Mouse (Mus musculus) intestine, postnatal 0 days (tissue): ENCODE results near the gene Gm14214. TPM values are rescaled to one million over a fixed set of nuclear protein-coding genes. Genes with fewer than 3 reads are reported as not detected.

Source experiments
- ATAC-seq: fragments of 200-750 bp; cut with Nextera tagmentation; 2 replicates; pipeline ENCODE4 v1.8.0; 2017; ENCODE audit warnings: mild to moderate bottlenecking, moderate TSS enrichment, moderate library complexity
- H3K27ac ChIP-seq: fragments of 300-500 bp; sonication (generic); 2 replicates; pipeline ENCODE4 v1.5.1; 2014; ENCODE audit warnings: mild to moderate bottlenecking, low read depth, low read length, moderate library complexity
- H3K27me3 ChIP-seq: fragments of 300-500 bp; sonication (generic); replicated peaks from 2 replicates; pipeline ENCODE4 v1.6.1; 2014; ENCODE audit warnings: low read length, mixed read lengths; ENCODE audit not compliant: control insufficient read depth, insufficient read depth
- H3K36me3 ChIP-seq: fragments of 300-500 bp; sonication (generic); 2 replicates; pipeline ENCODE4 v1.6.1; 2014; ENCODE audit warnings: mild to moderate bottlenecking, moderate library complexity; ENCODE audit not compliant: control insufficient read depth, insufficient read depth
- H3K4me1 ChIP-seq: fragments of 300-500 bp; sonication (generic); replicated peaks from 2 replicates; pipeline ENCODE4 v1.6.1; 2014; ENCODE audit warnings: antibody characterized with exemption, low read length, mixed read lengths; ENCODE audit not compliant: control insufficient read depth, insufficient read depth
- H3K4me2 ChIP-seq: fragments of 300-500 bp; sonication (generic); replicated peaks from 2 replicates; pipeline ENCODE4 v1.6.1; 2014; ENCODE audit warnings: low read depth, mild to moderate bottlenecking, moderate library complexity
- H3K4me3 ChIP-seq: fragments of 300-500 bp; sonication (generic); 2 replicates; pipeline ENCODE4 v1.5.1; 2014; ENCODE audit warnings: low read depth, low read length
- H3K9ac ChIP-seq: fragments of 300-500 bp; sonication (generic); 2 replicates; pipeline ENCODE4 v1.6.1; 2014; ENCODE audit warnings: mild to moderate bottlenecking, low read depth, low read length
- H3K9me3 ChIP-seq: fragments of 300-500 bp; sonication (generic); 2 replicates; pipeline ENCODE4 v1.6.1; 2016; ENCODE audit warnings: mixed run types; ENCODE audit not compliant: control insufficient read depth
- CTCF ChIP-seq: sonication (generic); IDR thresholded peaks from 2 replicates; pipeline ENCODE4 v1.5.1; 2016; ENCODE audit warnings: low read depth, mild to moderate bottlenecking, control low read depth, antibody characterized with exemption, moderate library complexity
- WGBS: fragments of 180-500 bp; shearing (Covaris S2); extraction: QIAGEN DNeasy Blood & Tissue Kit; methylation state at CpG from one replicate; pipeline ENCODE4 v1.1.7; 2014; 5-methylcytosine and 5-hydroxymethylcytosine counted together
- polyA plus RNA-seq: library from polyadenylated mRNA; unstranded; fragments of >200 nt; fragmentation: Nextera tagmentation; extraction: Ambion mirVana; gene quantifications from 2 replicates; pipeline ENCODE4 v1.2.1, GENCODE M21; 2015

The Gm14214 gene
- polyA plus RNA-seq, 1 experiment from 2014 or later = not detected

DNA sequence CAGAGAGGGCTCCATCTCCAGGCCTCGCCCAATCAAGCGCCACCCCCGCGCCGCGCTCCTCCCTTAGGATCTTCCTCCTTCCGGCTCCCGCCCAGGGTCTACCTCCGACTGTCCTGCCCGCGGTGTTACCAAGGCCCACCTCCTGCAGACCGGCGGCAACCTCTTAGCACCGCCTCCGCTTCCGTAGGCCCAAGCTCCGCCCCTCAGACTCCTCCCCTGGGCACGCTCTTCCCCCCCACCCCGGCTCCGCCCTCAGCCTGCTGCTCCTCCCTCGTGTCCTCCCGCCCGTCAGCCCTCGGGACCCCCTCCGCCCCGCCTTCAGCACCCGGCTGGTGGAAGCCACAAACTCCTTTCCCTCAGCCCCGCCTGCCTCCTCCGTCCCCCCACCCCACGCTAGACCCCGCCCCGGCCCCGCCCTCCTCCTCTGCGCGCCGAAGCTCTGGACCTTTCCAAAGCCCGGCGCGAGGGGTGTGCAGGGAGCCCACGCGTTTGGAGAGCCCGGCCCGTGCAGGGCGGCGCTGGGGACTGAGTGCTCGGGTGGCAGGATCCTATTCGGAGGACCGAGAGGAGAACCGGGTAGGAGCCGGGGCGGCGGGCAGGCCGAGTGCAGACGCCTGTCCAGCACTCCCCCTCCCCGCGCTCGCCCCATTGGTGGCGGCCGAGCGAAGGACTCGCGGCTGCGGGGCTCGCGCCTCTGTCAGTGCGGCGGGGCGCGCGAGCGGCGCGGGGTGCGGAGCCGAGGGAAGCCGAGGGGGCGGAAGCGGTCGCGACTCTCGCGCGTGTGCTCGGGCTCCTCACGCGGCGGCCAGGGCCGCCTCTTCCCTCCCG lies 21.0 kb upstream of the Gm14214 start, which contains the start of the genes Raly and a:
TSS of gene Raly (plus strand) at position 441 of the 828 bp plus-strand sequence.
TSS of gene a (plus strand) at position 747 of the 828 bp plus-strand sequence.
- peak; percentile 40 for TF ChIP-seq CTCF
- Histone ChIP-seq H3K4me1 (peaks cover 14% of the 10 kb centered on the region; the same call in 1 of the 2 replicates), H3K27me3 (no peaks in the 10 kb centered on the region), H3K9me3 (no peaks in the 10 kb centered on the region), H3K4me3 (peak within 1 kb of the TSS; percentile 86), H3K4me2 (peak within 1 kb of the TSS; percentile 71), H3K9ac (peak within 1 kb of the TSS; percentile 90), H3K27ac (peak within 1 kb of the TSS; percentile 95), H3K36me3 (no peaks in the 10 kb centered on the region)
- under 1% methylated on average over 89 of the region's 89 CpGs for WGBS
- peak; percentile 93 for ATAC-seq

GRCm38 (mm10) chr2:154789977-154790655 lies 20.3 kb upstream of the Gm14214 start:
- peak overlapping the region; percentile 86 for H3K4me3 ChIP-seq

GRCm38 (mm10) chr2:154789381-154789780 lies 19.6 kb upstream of the Gm14214 start:
- H3K9me3 ChIP-seq = no peaks in the 10 kb centered on the region
- no peaks in the 10 kb centered on the region for H3K27me3 ChIP-seq
- no peak overlapping the region for H3K27ac ChIP-seq
- no peak for ATAC-seq
- no peak overlapping the region for H3K9ac ChIP-seq
- no peak for TF ChIP-seq CTCF
- H3K4me2 ChIP-seq = no peak overlapping the region
- WGBS = 63% methylated on average over 6 of the region's 6 CpGs
- no peaks in the 10 kb centered on the region for H3K36me3 ChIP-seq
- no peak overlapping the region for H3K4me3 ChIP-seq
- 0 out of 2 replicates have a peak, but pooled peaks cover 9% of the 10 kb centered on the region for H3K4me1 ChIP-seq

More at GRCm38 (mm10) chr2:154789977-154790655, 20.3 kb upstream of the Gm14214 start:
- ATAC-seq = no peak
- Histone ChIP-seq H3K9ac (no peak overlapping the region), H3K4me1 (0 out of 2 replicates have a peak, but pooled peaks cover 9% of the 10 kb centered on the region), H3K4me2 (peak overlapping the region; percentile 71), H3K9me3 (no peaks in the 10 kb centered on the region), H3K27me3 (no peaks in the 10 kb centered on the region), H3K36me3 (no peaks in the 10 kb centered on the region), H3K27ac (no peak overlapping the region)
- WGBS = 8% methylated on average over 14 of the region's 14 CpGs
- TF ChIP-seq CTCF = no peak

- ATAC-seq = no peak
- H3K9me3 ChIP-seq = no peaks in the 10 kb centered on the region
- H3K4me1 ChIP-seq = no peaks in the 10 kb centered on the region
- no peak overlapping the region for H3K27ac ChIP-seq
- no peak overlapping the region for H3K4me3 ChIP-seq
- no peak for TF ChIP-seq CTCF
- H3K4me2 ChIP-seq = no peak overlapping the region
- 75% methylated on average over 11 of the region's 11 CpGs for WGBS
- no peak overlapping the region for H3K9ac ChIP-seq
- H3K36me3 ChIP-seq = no peaks in the 10 kb centered on the region
- no peaks in the 10 kb centered on the region for H3K27me3 ChIP-seq
Observed at GRCm38 (mm10) chr2:154786776-154787175, 16.9 kb upstream of the Gm14214 start.

GRCm38 (mm10) chr2:154786187-154786586 lies 16.4 kb upstream of the Gm14214 start:
- TF ChIP-seq CTCF = no peak
- Histone ChIP-seq H3K27ac (no peak overlapping the region), H3K36me3 (no peaks in the 10 kb centered on the region), H3K4me3 (no peak overlapping the region), H3K9ac (no peak overlapping the region), H3K4me1 (no peaks in the 10 kb centered on the region), H3K27me3 (no peaks in the 10 kb centered on the region), H3K4me2 (no peak overlapping the region), H3K9me3 (no peaks in the 10 kb centered on the region)
- WGBS = 56% methylated on average over 3 of the region's 3 CpGs
- no peak for ATAC-seq

GRCm38 (mm10) chr2:154785284-154785683 lies 15.5 kb upstream of the Gm14214 start:
- TF ChIP-seq CTCF = no peak
- no peak overlapping the region for H3K27ac ChIP-seq
- no peaks in the 10 kb centered on the region for H3K27me3 ChIP-seq
- no peaks in the 10 kb centered on the region for H3K36me3 ChIP-seq
- H3K9me3 ChIP-seq = no peaks in the 10 kb centered on the region
- no peaks in the 10 kb centered on the region for H3K4me1 ChIP-seq
- no peak overlapping the region for H3K4me3 ChIP-seq
- 58% methylated on average over 3 of the region's 3 CpGs for WGBS
- H3K4me2 ChIP-seq = no peak overlapping the region
- H3K9ac ChIP-seq = no peak overlapping the region
- no peak for ATAC-seq
